Mouse (Mus musculus): ENCODE results near the gene Hlcs. TPM values are rescaled to one million over a fixed set of nuclear protein-coding genes. Genes with fewer than 3 reads are reported as not detected.

The Hlcs gene
- polyA plus RNA-seq, 1 experiment from 2014 or later = 7.4 TPM

DNA sequence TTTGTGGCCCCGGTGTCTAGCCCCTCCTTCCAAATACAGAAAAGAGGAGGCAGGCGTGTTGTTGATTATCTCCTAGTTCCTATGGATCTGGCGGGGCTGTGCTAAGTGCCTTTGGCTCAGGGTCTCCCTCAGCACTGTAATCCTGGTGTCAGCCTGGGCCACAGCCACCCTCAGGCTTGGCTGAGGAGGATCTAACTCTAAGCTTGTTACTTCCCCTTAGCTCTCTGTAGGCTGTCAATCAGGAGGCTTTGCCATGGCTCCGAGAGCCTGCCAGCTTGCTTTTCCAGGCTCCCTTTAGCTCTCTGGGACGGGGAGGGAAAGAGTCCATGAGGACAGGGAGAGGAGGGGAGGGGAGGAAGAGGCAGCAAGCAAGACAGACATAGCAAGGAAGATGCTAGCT is 148.4 kb downstream of the Hlcs start:
- Histone ChIP-seq H3K27me3 (no peaks in the 10 kb centered on the region), H3K9ac (no peak overlapping the region), H3K36me3 (no peaks in the 10 kb centered on the region), H3K27ac (no peak overlapping the region), H3K9me3 (replicated peaks) (no peaks in the 10 kb centered on the region), H3K4me1 (replicated peaks) (peaks cover 26% of the 10 kb centered on the region), H3K4me3 (no peak overlapping the region), H3K4me2 (no peak overlapping the region)
- no peak for ATAC-seq (replicated peaks; ENCODE audit: insufficient number of reproducible peaks, insufficient read depth, low FRiP score, low read depth)
- WGBS = 21% methylated on average over 5 of the region's 5 CpGs

DNA sequence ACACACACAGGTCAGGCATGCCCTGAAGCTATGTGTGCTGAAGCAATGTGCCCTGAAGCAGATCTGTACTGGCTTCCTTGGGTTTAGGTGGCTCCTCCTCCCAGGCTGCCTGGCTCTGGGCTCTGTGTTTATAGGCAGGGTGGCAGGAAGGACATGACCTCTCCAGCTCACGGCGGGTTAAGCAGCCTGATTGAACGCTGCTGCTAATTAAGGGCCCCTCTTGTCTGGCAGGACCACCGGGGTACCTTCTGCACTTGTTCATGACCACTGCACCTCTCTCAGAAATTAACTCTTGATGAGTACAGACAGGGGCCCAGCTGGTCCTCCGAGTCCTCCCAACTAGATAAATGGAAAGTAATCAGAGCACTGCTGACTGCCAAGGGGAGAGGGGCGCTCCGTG is 149.1 kb downstream of the Hlcs start:
- H3K9ac ChIP-seq = no peak overlapping the region
- no peak overlapping the region for H3K27ac ChIP-seq
- no peaks in the 10 kb centered on the region for H3K9me3 ChIP-seq (replicated peaks)
- no peaks in the 10 kb centered on the region for H3K36me3 ChIP-seq
- 17% methylated on average over 7 of the region's 7 CpGs for WGBS
- H3K4me3 ChIP-seq = no peak overlapping the region
- peak overlapping the region; percentile 26 for H3K4me2 ChIP-seq
- peaks cover 26% of the 10 kb centered on the region for H3K4me1 ChIP-seq (replicated peaks)
- no peaks in the 10 kb centered on the region for H3K27me3 ChIP-seq
- ATAC-seq (replicated peaks; ENCODE audit: insufficient number of reproducible peaks, insufficient read depth, low FRiP score, low read depth) = no peak

DNA sequence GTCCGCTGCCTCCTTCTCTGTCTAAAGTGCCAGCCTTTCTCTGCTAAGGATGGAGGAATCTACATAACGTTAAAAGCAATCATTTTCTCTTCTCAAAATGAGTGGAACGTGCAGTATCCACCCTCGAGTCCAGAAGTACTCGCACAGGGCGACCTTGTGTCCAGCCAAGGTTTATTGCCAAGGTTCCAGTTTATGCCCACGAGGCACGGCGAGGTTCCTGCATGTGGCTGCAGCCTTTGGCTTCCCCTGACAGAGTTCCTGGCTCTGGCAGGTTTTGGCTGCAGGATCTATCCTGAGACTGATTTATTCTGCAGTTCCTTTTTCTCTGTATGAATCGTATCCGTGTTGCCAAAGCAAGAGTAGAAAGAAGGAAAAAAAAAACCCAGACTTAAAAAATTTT is 150.3 kb downstream of the Hlcs start:
- ATAC-seq (replicated peaks; ENCODE audit: insufficient number of reproducible peaks, insufficient read depth, low FRiP score, low read depth) = no peak
- Histone ChIP-seq H3K36me3 (no peaks in the 10 kb centered on the region), H3K9me3 (replicated peaks) (no peaks in the 10 kb centered on the region), H3K4me3 (no peak overlapping the region), H3K4me2 (no peak overlapping the region), H3K4me1 (replicated peaks) (peaks cover 26% of the 10 kb centered on the region), H3K27me3 (no peaks in the 10 kb centered on the region), H3K9ac (no peak overlapping the region), H3K27ac (no peak overlapping the region)
- 80% methylated on average over 11 of the region's 11 CpGs for WGBS

DNA sequence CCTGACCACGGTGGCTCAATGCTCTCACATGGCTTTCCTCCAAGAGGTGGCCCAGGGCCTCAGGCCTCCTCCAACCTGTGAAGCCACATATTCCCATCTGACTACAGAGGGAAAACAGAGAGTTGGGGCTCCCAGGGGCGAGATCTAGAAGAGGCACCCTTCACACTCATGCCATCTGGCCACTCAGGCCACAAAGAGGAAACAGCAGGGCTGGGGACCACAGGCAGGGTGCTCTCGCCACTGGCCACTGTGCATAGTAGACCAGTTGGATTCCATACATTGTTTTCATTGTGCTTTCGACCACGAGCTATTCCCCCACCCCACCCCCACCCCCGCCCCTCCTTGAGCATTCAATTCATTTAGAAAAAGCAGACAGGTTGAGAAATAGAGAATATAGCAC is 151.4 kb downstream of the Hlcs start:
- Histone ChIP-seq H3K4me2 (no peak overlapping the region), H3K4me3 (no peak overlapping the region), H3K9me3 (replicated peaks) (no peaks in the 10 kb centered on the region), H3K36me3 (no peaks in the 10 kb centered on the region), H3K27me3 (no peaks in the 10 kb centered on the region), H3K9ac (no peak overlapping the region), H3K27ac (no peak overlapping the region), H3K4me1 (replicated peaks) (peaks cover 26% of the 10 kb centered on the region)
- ATAC-seq (replicated peaks; ENCODE audit: insufficient number of reproducible peaks, insufficient read depth, low FRiP score, low read depth) = no peak
- WGBS = 41% methylated on average over 6 of the region's 6 CpGs

DNA sequence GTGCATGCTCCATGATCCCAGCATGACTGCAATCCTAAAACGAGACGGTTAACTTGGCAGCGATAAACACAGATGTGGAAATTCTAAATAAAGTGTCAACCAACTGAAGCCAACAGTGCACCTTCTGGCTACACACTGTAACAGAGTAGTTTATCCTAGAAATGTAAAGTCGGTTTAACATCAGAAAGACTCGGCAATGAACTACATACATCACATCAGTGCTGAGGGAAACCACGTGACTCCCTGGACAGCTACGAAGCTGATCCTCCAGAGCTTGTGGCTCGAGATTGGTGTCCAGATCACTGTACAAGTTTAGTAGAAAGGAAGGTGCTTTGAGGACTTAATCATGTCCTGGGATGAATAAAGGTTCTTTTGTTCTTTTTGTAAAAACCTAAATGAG is 155.6 kb downstream of the Hlcs start:
- H3K4me3 ChIP-seq = no peak overlapping the region
- 61% methylated on average over 8 of the region's 8 CpGs for WGBS
- H3K9ac ChIP-seq = no peak overlapping the region
- no peaks in the 10 kb centered on the region for H3K36me3 ChIP-seq
- H3K4me1 ChIP-seq (replicated peaks) = peaks cover 16% of the 10 kb centered on the region
- ATAC-seq (replicated peaks; ENCODE audit: insufficient number of reproducible peaks, insufficient read depth, low FRiP score, low read depth) = no peak
- no peaks in the 10 kb centered on the region for H3K27me3 ChIP-seq
- no peaks in the 10 kb centered on the region for H3K9me3 ChIP-seq (replicated peaks)
- no peak overlapping the region for H3K27ac ChIP-seq
- H3K4me2 ChIP-seq = no peak overlapping the region

DNA sequence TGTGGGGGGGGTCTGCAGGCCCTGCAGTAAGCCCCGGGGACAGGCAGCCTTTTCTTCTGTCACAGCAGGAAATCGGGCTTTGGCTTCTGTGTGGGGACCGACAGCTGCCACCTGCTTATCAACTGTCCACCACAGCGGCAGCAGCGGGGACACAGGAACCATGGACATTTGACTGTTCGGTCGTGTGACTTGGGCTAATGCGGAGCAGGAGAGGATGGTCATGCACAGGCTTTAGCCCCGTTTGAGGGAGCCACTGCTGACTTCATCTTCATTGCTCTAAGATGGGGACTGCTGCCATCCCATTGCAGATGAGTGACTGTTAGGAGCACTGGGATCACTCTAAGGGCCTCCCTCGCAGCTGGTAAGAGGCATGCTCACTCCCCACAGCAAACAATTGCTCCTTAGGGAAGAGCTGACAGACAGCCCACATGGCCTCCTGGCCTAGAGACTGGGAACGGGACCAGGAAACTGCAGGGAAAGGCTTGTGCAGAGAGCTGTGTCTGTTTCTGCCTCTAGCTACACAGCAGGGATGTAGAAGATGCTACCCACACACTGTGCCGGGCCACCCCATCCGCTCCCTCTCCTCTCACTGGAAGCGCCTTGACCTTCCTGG is 158.2 kb downstream of the Hlcs start:
- Histone ChIP-seq H3K4me2 (no peak overlapping the region), H3K36me3 (no peaks in the 10 kb centered on the region), H3K9me3 (replicated peaks) (no peaks in the 10 kb centered on the region), H3K9ac (no peak overlapping the region), H3K27ac (no peak overlapping the region), H3K4me1 (replicated peaks) (peaks cover 11% of the 10 kb centered on the region; the same call in 1 of the 2 replicates), H3K4me3 (no peak overlapping the region), H3K27me3 (no peaks in the 10 kb centered on the region)
- no peak for ATAC-seq (replicated peaks; ENCODE audit: insufficient number of reproducible peaks, insufficient read depth, low FRiP score, low read depth)
- 39% methylated on average over 14 of the region's 14 CpGs for WGBS

DNA sequence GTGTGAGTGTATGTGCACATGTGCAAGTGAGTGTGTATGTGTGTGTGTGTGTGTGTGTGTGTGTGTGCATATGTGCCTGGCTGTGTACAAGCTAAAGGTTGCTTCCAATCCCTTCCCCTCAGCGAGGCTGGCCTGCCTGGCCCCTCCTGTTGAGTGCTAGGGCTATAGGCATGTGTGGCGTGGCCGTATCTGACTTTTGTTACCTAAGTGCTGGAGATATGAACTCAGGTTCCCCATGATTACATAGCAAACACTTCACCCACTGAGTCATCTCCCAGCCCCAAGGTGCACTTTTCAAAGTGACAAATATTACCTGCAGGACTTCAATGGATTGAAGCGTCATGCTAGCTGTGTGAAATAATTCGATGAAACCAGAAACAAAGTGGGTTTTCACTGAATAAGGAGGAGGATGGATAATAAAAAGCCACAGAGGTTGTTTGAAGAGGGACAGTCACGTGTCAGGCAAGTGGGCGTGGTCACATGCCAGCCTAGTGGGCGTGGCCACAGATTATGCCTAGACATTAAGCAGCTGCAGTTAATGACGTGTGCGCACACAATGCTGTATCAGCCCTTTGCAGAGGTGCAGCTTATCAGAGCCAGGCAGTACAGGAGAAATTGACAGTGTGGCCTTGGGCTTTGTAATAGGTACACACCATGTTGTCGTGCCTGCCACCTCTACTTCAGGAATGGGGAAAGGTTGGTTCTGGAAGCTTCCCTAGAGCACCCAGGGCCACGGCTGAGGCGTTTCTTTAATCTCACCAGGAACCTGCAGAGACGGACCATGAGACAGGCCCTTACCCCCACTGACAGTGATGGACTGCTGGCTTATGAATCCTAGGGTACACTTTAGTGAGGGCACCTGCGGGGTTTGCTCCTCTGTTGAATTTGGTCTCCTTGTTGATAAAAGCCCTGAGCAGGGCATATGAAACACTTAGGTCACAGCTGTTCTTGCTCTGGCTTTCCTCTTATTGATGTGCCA is 163.0 kb downstream of the Hlcs start:
- Histone ChIP-seq H3K9ac (no peak overlapping the region), H3K4me1 (replicated peaks) (peaks cover 17% of the 10 kb centered on the region), H3K4me3 (no peak overlapping the region), H3K27ac (no peak overlapping the region), H3K4me2 (no peak overlapping the region), H3K27me3 (no peaks in the 10 kb centered on the region), H3K9me3 (replicated peaks) (no peaks in the 10 kb centered on the region), H3K36me3 (no peaks in the 10 kb centered on the region)
- ATAC-seq (replicated peaks; ENCODE audit: insufficient number of reproducible peaks, insufficient read depth, low FRiP score, low read depth) = no peak
- WGBS = 66% methylated on average over 15 of the region's 15 CpGs

DNA sequence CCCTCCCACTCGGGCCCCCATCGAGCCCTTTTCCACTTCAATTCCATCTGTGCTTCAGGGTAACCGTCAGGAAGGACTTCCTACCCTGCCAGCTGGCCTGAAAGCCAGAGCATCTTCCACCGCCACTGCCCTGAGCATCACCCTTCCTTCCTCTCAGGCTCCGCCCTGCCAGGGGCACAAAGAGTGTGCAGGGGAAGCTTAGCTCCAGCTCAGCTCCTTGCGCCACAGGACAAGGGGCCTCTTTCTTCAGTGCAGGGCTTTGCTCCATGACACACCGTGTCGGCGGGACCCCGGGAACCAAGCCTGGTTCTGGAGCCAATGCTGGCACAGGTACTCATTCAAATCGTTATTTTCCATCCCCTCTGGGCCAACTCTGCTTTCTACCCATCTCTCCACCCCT is 165.2 kb downstream of the Hlcs start:
- H3K9me3 ChIP-seq (replicated peaks) = no peaks in the 10 kb centered on the region
- no peaks in the 10 kb centered on the region for H3K27me3 ChIP-seq
- H3K36me3 ChIP-seq = no peaks in the 10 kb centered on the region
- H3K4me2 ChIP-seq = no peak overlapping the region
- ATAC-seq (replicated peaks; ENCODE audit: insufficient number of reproducible peaks, insufficient read depth, low FRiP score, low read depth) = 0 out of 2 replicates have a peak, but pooled peaks have one; percentile 36
- no peak overlapping the region for H3K9ac ChIP-seq
- no peak overlapping the region for H3K27ac ChIP-seq
- H3K4me1 ChIP-seq (replicated peaks) = peaks cover 19% of the 10 kb centered on the region
- no peak overlapping the region for H3K4me3 ChIP-seq
- 55% methylated on average over 11 of the region's 11 CpGs for WGBS

DNA sequence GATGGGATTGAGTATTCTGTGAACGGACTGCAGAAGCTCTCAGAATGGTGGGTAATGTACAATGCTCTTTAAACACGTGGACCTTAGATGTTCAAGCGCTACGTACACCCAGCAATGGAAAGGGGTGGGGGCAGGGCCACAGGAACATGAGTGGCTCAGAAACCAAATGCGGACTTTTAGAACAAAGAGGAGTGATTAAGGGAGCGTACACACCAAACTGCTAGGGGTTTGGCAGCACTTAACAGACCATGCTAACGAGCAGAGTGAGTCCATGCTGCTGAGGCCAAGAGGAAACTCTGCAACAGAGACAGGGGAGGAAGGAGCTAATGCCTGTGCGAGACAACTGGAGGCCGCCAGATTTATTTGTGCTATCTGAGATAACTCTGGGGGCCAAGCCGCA is 170.0 kb downstream of the Hlcs start:
- H3K4me1 ChIP-seq (replicated peaks) = peaks cover 20% of the 10 kb centered on the region
- peak overlapping the region; percentile 19; the same call in 1 of the 2 replicates for H3K27ac ChIP-seq
- no peak overlapping the region for H3K9ac ChIP-seq
- 19% methylated on average over 10 of the region's 10 CpGs for WGBS
- peak; percentile 57; the same call in 1 of the 2 replicates for ATAC-seq (replicated peaks; ENCODE audit: insufficient number of reproducible peaks, insufficient read depth, low FRiP score, low read depth)
- peak overlapping the region; percentile 12 for H3K4me2 ChIP-seq
- H3K4me3 ChIP-seq = no peak overlapping the region
- peaks cover 6% of the 10 kb centered on the region; the same call in 1 of the 2 replicates for H3K27me3 ChIP-seq
- H3K9me3 ChIP-seq (replicated peaks) = no peaks in the 10 kb centered on the region
- no peaks in the 10 kb centered on the region for H3K36me3 ChIP-seq

DNA sequence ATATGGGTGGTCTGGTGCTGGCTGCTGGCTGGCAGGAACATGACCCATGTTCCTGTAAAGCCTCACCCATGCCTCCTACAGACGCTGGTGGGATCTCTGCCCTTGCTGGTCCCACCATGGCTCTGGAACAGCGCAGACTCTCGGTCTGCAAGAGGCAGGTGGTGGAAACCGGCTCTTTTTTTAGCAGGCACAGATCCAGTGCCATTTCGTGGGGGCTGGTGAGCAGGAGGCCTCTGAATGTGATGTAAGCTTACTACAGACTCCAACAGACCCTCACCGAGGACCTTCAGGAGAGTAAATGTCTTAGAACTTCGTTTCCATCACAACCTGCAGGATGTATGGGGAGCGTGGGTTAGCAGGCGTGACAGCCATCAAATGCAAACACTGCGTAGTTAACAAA is 172.6 kb downstream of the Hlcs start:
- H3K4me2 ChIP-seq = no peak overlapping the region
- WGBS = 58% methylated on average over 10 of the region's 10 CpGs
- H3K27ac ChIP-seq = no peak overlapping the region
- H3K9ac ChIP-seq = no peak overlapping the region
- H3K27me3 ChIP-seq = peaks cover 6% of the 10 kb centered on the region; the same call in 1 of the 2 replicates
- no peaks in the 10 kb centered on the region for H3K9me3 ChIP-seq (replicated peaks)
- peaks cover 16% of the 10 kb centered on the region for H3K4me1 ChIP-seq (replicated peaks)
- no peaks in the 10 kb centered on the region for H3K36me3 ChIP-seq
- no peak overlapping the region for H3K4me3 ChIP-seq
- no peak for ATAC-seq (replicated peaks; ENCODE audit: insufficient number of reproducible peaks, insufficient read depth, low FRiP score, low read depth)

DNA sequence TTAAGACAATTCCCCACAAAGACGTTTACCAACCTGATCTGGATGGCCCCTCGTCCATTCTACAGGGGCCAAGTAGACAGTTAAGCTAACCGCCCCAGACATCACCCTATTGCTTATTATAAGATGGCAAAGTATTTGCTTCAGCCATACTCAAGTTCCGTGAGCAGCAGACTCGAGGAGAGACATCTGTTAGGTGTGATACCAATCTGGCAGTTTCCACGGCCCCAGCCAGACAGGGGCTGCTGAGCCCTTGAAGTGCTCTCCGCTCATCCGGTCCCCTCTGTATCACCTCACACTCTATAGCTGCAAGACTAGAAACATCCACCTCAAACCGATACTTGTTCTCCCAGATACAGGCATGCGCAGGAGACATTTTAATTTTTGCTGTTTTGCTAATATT is 179.2 kb downstream of the Hlcs start:
- Histone ChIP-seq H3K4me1 (replicated peaks) (no peaks in the 10 kb centered on the region), H3K27me3 (no peaks in the 10 kb centered on the region), H3K36me3 (no peaks in the 10 kb centered on the region), H3K4me2 (no peak overlapping the region), H3K9me3 (replicated peaks) (no peaks in the 10 kb centered on the region), H3K27ac (no peak overlapping the region), H3K9ac (no peak overlapping the region), H3K4me3 (no peak overlapping the region)
- WGBS = 72% methylated on average over 10 of the region's 10 CpGs
- ATAC-seq (replicated peaks; ENCODE audit: insufficient number of reproducible peaks, insufficient read depth, low FRiP score, low read depth) = no peak
